Mouse (Mus musculus) stomach, postnatal 0 days (tissue): ENCODE results near the gene Zfp219. TPM values are rescaled to one million over a fixed set of nuclear protein-coding genes. Genes with fewer than 3 reads are reported as not detected.

Source experiments
- ATAC-seq: fragments of 200-750 bp; cut with Nextera tagmentation; 2 replicates; pipeline ENCODE4 v1.8.0; 2017; ENCODE audit not compliant: low FRiP score, low TSS enrichment
- DNase-seq: peaks from one replicate; pipeline ENCODE4 v3.0.0-alpha.2; 2016; ENCODE audit warnings: low spot score
- H3K27ac ChIP-seq: fragments of 300-500 bp; sonication (generic); replicated peaks from 2 replicates; pipeline ENCODE4 v1.5.1; 2014; ENCODE audit warnings: mild to moderate bottlenecking, control low read depth
- H3K27me3 ChIP-seq: fragments of 300-500 bp; sonication (generic); 2 replicates; pipeline ENCODE4 v1.6.1; 2014; ENCODE audit warnings: low read length; ENCODE audit not compliant: control insufficient read depth, insufficient read depth
- H3K36me3 ChIP-seq: fragments of 300-500 bp; sonication (generic); 2 replicates; pipeline ENCODE4 v1.6.1; 2014; ENCODE audit warnings: low read length, mixed read lengths; ENCODE audit not compliant: control insufficient read depth, insufficient read depth
- H3K4me1 ChIP-seq: fragments of 300-500 bp; sonication (generic); replicated peaks from 2 replicates; pipeline ENCODE4 v1.6.1; 2014; ENCODE audit warnings: antibody characterized with exemption; ENCODE audit not compliant: control insufficient read depth, insufficient read depth
- H3K4me2 ChIP-seq: fragments of 300-500 bp; sonication (generic); replicated peaks from 2 replicates; pipeline ENCODE4 v1.6.1; 2014; ENCODE audit warnings: low read depth, mild to moderate bottlenecking, control low read depth, moderate library complexity
- H3K4me3 ChIP-seq: fragments of 300-500 bp; sonication (generic); 2 replicates; pipeline ENCODE4 v1.5.1; 2014; ENCODE audit warnings: low read depth, low read length, control low read depth
- H3K9ac ChIP-seq: fragments of 300-500 bp; sonication (generic); 2 replicates; pipeline ENCODE4 v1.6.1; 2014; ENCODE audit warnings: mild to moderate bottlenecking, low read length, control low read depth, mixed read lengths
- H3K9me3 ChIP-seq: fragments of 300-500 bp; sonication (generic); 2 replicates; pipeline ENCODE4 v1.6.1; 2016; ENCODE audit warnings: low read length; ENCODE audit not compliant: control insufficient read depth
- CTCF ChIP-seq: IDR thresholded peaks from 2 replicates; pipeline ENCODE4 v1.5.1; 2016; ENCODE audit warnings: antibody characterized with exemption, low read depth, mild to moderate bottlenecking, moderate library complexity
- EP300 ChIP-seq: optimal IDR thresholded peaks from 2 replicates; pipeline ENCODE3; 2016; ENCODE audit warnings: antibody characterized with exemption
- WGBS: fragments of 180-500 bp; shearing (Covaris S2); extraction: QIAGEN DNeasy Blood & Tissue Kit; methylation state at CpG from one replicate; pipeline ENCODE4 v1.1.7; 2014; 5-methylcytosine and 5-hydroxymethylcytosine counted together
- polyA plus RNA-seq: library from polyadenylated mRNA; unstranded; fragments of >200 nt; fragmentation: Nextera tagmentation; extraction: Ambion mirVana; gene quantifications from 2 replicates; pipeline ENCODE4 v1.2.1, GENCODE M21; 2015

Zfp219 gene
- polyA plus RNA-seq, 1 experiment from 2014 or later, result 18.1 TPM

DNA sequence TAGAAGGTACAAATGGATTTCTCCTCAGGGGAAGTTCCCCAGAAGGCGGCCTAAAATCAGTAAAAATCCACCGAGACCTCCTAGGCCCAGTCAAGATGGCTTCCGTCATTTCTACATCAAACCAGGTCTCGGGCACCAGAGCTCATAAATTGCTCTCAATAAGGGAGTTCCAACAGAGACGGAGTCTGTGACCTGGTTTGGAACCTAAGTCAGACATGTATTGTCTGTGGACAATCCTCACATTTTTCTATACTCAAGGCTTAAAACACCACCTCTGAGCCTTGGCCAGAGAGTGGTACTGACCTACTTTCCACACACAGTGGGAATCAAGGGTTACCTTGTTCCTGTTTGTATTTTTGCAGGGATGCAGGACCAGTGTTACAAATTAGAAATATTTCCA is 8.0 kb downstream of the Zfp219 start:
- TF ChIP-seq CTCF (no peak), EP300 (no peak)
- Histone ChIP-seq H3K9ac (no peak overlapping the region), H3K27ac (no peak overlapping the region), H3K4me1 (peaks cover 10% of the 10 kb centered on the region; the same call in 1 of the 2 replicates), H3K4me3 (no peak overlapping the region), H3K9me3 (no peaks in the 10 kb centered on the region), H3K4me2 (no peak overlapping the region), H3K36me3 (no peaks in the 10 kb centered on the region), H3K27me3 (no peaks in the 10 kb centered on the region)
- DNase-seq (no peak), ATAC-seq (no peak)
- 76% methylated on average over 5 of the region's 5 CpGs for WGBS

DNA sequence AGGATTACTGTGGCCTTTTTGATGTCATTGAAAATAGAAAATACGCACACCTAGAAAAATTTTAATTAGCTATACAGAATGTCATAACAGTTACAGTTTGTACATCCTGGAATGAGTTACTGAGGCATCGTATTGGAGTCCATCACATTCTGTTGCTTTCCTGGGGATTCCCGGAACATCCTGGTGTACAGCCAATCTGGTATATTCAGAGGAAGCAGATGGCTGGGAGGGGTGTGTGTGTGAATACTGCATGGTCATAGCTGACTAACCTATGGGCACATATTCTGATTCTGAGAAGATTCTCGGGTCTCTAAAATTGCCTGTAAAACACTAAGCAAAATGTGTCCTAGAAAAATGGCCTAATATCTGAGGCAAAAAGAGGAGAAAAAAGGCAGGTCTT is 8.4 kb downstream of the Zfp219 start:
- Histone ChIP-seq H3K4me2 (no peak overlapping the region), H3K9me3 (no peaks in the 10 kb centered on the region), H3K27me3 (no peaks in the 10 kb centered on the region), H3K9ac (no peak overlapping the region), H3K36me3 (peaks cover 2% of the 10 kb centered on the region; the same call in 1 of the 2 replicates), H3K4me1 (peaks cover 10% of the 10 kb centered on the region; the same call in 1 of the 2 replicates), H3K4me3 (no peak overlapping the region), H3K27ac (no peak overlapping the region)
- TF ChIP-seq CTCF (no peak), EP300 (no peak)
- 59% methylated on average over 4 of the region's 4 CpGs for WGBS
- no peak for ATAC-seq
- DNase-seq, result no peak

DNA sequence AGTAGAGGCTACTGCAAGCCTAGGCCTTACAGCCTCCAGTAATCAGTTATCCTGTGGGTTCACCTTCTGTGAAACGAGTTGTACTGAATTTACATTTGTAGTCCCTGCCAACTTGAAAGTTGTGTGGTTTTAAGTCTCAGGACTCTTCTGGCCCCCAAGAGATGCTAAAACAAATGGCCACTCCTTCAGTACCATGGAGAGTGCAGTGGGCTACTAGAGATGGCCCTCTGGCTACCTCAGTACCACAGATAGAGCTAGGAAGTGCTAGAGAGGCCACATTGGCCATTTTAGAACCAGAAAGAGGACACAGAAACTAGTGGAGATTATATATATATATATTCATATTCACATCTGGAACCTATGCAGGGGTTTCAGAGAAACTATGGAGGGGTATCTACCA is 8.8 kb downstream of the Zfp219 start:
- ATAC-seq, result no peak
- TF ChIP-seq CTCF (no peak), EP300 (no peak)
- Histone ChIP-seq H3K36me3 (peaks cover 5% of the 10 kb centered on the region; the same call in 1 of the 2 replicates), H3K27me3 (no peaks in the 10 kb centered on the region), H3K4me3 (no peak overlapping the region), H3K4me1 (peaks cover 10% of the 10 kb centered on the region; the same call in 1 of the 2 replicates), H3K4me2 (no peak overlapping the region), H3K9me3 (no peaks in the 10 kb centered on the region), H3K9ac (no peak overlapping the region), H3K27ac (no peak overlapping the region)
- DNase-seq, result no peak
- 64% methylated on average over 1 of the region's 1 CpGs for WGBS

DNA sequence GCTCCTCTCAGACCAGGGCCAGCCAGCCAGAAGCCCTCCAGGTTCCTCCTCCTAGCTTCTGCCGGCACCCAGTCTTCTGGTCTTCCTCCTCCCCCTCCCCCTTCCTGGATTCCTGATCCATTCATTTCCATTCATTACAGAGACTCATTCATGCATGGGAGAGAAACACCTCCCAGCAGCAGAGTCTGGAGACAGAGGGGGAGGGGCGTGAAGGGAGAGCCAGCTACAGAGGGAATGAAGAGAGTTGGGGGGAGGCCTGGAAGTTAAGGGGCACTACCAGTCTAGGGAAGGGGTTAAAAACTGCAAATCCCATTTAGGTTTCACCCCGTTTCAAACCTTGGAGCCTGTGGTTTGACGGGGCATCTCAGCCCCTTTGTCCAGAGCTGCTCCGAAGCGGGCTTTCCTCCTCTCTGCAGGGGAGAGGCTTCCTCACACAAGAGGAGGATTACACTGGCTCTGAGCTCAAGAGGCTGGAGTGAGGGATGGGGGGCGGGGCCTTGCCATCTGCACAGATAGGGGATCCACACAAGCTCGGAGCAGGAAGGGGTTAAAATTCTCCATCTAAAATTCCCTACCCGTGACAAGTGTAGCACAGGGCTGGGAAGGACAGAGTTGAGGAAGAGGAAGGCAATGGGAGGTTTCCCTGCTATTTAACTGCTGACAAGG is 10.0 kb downstream of the Zfp219 start:
- H3K27ac ChIP-seq, result no peak overlapping the region
- no peak overlapping the region for H3K4me3 ChIP-seq
- WGBS, result 15% methylated on average over 9 of the region's 9 CpGs
- DNase-seq (no peak), ATAC-seq (no peak)
- peaks cover 9% of the 10 kb centered on the region; the same call in 1 of the 2 replicates for H3K36me3 ChIP-seq
- peak overlapping the region; percentile 9 for H3K4me2 ChIP-seq
- no peak for TF ChIP-seq EP300
- TF ChIP-seq CTCF, result no peak
- H3K27me3 ChIP-seq, result no peaks in the 10 kb centered on the region
- peaks cover 3% of the 10 kb centered on the region; the same call in 1 of the 2 replicates for H3K4me1 ChIP-seq
- H3K9me3 ChIP-seq, result no peaks in the 10 kb centered on the region
- no peak overlapping the region for H3K9ac ChIP-seq

DNA sequence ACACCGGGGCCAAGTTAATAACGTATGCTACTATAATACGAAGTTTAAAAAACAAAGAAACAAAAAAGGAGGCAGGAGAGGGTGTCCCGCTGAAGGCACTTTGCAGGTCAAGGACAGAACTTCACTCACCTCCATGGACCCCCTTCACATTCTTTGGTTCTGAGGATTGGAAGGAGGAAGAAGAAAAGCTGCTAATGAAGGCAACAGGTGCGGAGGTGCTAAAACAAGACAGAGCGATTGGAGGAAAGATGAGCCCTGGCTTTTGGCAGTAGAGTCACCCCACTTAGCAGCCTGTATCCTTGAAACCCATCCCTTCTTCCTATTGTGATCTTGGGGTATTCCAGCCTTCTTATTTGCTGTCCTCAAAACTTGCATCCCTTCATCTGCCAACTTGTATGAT is 10.7 kb downstream of the Zfp219 start:
- no peak overlapping the region for H3K9ac ChIP-seq
- no peaks in the 10 kb centered on the region for H3K9me3 ChIP-seq
- no peak overlapping the region for H3K4me3 ChIP-seq
- no peak for TF ChIP-seq EP300
- no peak for TF ChIP-seq CTCF
- 80% methylated on average over 6 of the region's 6 CpGs for WGBS
- ATAC-seq (no peak), DNase-seq (no peak)
- no peaks in the 10 kb centered on the region for H3K27me3 ChIP-seq
- no peaks in the 10 kb centered on the region for H3K4me1 ChIP-seq
- H3K4me2 ChIP-seq, result no peak overlapping the region
- peaks cover 9% of the 10 kb centered on the region; the same call in 1 of the 2 replicates for H3K36me3 ChIP-seq
- no peak overlapping the region for H3K27ac ChIP-seq

DNA sequence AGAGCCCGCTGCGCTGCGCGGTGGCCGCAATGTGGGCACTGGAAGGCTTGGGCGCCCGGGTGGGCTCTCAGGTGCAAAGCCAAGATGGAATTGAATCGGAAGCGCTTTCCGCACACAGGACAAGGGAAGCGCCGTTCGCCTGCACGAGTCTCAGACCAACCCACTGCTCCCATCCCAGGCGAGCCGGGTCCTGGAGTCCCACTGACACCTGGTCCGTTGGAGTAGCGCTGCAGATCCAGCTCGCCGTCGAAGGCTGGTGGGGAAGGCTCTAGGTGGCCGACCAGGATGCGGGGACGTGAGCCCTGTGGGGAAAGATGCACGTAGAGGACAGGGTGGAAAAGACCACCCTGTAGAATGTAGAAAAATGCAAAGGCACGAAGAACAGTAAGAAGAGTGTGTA is 11.2 kb downstream of the Zfp219 start:
- WGBS, result 72% methylated on average over 26 of the region's 26 CpGs
- Histone ChIP-seq H3K4me1 (no peaks in the 10 kb centered on the region), H3K36me3 (peaks cover 9% of the 10 kb centered on the region; the same call in 1 of the 2 replicates), H3K4me2 (no peak overlapping the region), H3K27ac (no peak overlapping the region), H3K27me3 (no peaks in the 10 kb centered on the region), H3K9ac (no peak overlapping the region), H3K9me3 (no peaks in the 10 kb centered on the region), H3K4me3 (no peak overlapping the region)
- ATAC-seq (no peak), DNase-seq (no peak)
- TF ChIP-seq EP300, result no peak
- TF ChIP-seq CTCF, result no peak
